Mouse (Mus musculus): Measurements from ENCODE around the gene Pdcd2l.
"Not testable (repeated sequence)": the region's sequence is repeated elsewhere in the genome, so short reads cannot be mapped to it uniquely, and the experiment has no call there.

The Pdcd2l gene

DNA sequence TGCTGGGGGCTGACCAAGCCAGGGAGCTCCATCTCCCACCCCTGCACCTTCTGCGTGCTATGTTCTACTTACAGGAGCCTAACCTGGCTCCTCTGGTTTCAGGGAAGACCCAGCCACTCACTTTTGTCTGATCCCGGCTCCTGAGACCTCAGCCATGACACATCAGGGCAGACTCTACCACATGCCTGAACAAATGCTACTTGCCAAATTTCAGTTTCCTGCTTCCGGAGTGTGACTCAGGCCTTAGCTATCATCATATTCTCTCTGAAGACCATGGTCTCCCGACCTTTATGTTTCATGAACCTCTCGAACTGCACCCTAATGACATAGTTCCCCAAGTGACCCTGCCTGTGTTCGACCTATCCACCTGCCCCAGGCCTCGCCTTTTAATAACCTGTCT lies 16.8 kb upstream of the Pdcd2l start:
- no peak for DNase-seq (ENCODE audit: low spot score)

DNA sequence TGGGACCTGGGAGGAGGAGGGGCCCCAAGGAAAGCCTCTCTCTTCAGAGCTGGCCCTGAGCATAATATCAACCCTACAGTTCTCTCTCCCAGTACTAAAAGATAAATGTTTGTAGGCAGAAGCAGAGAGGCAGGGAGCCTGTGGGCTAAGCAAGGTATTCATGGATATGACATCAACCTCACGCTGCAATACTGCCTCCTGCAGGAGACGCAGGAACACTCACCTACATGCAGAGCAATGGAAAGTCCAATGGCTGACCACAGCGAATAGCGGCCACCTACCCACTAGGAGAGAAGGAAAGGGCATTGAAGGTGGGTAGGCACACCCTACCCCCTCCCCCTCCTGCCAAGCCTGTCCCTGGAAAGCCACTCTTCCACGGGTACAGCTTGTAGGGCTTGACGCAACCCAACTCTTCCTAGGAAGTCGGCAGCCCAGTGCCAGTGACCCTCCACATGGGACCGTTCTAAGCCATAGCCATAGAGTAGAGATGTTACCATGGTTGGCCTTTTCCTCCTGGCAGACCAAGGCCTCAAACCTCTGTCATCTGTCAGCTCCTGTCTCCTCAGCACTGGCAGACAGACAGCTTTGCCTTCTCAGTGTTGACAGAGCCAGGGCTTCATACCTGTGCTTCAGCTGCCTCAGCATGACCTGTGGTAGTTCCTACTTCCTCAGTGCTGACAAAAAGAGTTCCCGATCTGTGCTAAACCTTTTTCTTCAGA lies 11.7 kb upstream of the Pdcd2l start:
- DNase-seq (ENCODE audit: low spot score), result no peak

DNA sequence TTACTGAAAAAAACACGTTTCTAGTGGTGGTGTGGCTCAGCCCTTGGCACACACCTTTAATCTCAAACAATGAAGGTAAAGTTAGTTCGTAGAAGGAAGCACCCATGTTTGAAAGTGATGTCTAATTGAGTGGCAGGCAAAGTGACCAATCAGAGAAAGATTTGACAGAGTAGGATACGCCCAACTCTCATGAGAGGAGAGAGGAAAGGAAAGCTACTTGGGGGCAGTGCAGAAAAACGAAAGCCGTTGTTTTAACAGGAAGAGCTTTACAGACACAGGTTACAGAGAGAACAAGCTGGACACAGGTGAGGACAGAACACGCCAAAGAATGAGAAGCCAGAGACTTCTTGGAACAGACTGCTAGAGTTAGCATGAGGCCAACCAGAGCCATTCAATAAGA lies 9.9 kb upstream of the Pdcd2l start:
- DNase-seq (ENCODE audit: low spot score), result no peak

DNA sequence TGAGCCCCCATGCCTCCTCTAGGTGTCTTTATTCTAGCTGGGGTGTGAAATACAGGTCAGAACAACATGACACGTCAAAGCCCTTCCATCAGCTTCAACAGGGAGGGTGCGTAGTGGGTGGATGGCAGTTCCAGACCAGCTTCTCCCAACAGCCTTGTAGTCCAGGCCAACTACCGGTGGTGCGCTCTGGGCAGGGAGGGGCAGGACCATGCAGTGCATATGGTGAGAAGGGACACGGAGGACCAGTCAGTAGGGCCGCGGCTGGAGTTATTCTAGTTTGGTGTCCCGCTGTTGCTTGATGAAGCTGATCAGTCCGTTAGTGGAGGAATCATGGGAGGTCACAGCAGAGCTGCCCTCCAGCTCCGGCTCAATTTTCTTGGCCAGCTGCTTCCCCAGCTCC lies 5.7 kb upstream of the Pdcd2l start:
- not testable (repeated sequence) for DNase-seq (ENCODE audit: low spot score)

DNA sequence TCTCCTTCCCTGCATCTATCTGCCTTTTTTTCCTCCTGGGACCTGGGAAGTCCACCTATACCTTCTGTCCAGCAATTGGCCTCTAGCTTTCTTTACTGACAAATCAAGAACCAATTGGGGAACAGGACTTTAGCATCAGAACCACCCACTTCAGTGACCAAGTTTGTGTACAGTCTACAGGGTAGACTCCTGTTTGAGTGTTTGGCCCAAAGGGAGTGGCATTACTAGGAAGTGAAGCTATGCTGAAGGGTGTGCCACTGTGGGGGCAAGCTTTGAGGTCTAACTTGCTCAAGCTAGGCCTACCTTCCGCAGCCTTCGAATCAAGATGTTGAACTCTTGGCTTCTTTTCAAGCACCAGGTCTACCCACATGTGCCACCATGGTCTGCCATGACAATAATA lies 4.4 kb upstream of the Pdcd2l start:
- no peak for DNase-seq (ENCODE audit: low spot score)

DNA sequence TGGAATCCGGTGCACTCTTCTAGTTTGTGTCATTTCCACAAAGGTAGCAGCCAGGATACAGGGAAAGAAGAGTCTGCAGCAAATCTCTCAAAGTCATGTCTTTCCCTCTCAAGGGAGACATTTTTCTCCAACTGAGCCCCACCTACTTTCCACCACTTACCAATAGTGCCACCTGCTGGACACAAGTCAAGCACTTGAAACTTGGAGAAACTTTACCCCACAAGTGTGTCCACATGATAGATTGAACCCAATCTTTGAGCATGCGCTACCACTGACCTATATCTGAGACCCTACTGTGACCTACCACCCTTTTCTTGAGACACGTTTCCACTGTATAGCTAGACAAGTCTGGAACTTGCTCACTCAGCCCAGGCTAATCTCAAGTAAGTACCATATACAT lies 1.9 kb upstream of the Pdcd2l start:
- DNase-seq (ENCODE audit: low spot score), result no peak

DNA sequence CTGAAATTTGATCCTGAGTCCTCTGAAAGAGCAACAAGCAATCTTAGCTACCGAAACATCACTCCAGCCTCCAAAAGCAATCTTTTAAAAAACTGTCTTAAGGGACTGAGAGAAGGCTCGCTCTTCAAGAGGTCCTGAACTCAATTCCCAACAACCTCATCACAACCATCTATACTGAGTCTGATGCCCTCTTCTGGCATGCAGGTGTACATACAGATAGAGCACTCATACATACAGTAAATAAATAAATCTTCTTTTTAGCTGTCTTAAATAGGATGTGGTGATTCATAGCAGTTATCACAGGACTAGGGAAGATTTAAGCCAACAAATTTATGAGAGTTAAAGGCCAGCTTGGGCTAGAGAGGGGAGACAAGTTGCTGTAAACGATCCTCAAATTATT lies 829 bp downstream of the Pdcd2l start:
- no peak for DNase-seq (ENCODE audit: low spot score)

DNA sequence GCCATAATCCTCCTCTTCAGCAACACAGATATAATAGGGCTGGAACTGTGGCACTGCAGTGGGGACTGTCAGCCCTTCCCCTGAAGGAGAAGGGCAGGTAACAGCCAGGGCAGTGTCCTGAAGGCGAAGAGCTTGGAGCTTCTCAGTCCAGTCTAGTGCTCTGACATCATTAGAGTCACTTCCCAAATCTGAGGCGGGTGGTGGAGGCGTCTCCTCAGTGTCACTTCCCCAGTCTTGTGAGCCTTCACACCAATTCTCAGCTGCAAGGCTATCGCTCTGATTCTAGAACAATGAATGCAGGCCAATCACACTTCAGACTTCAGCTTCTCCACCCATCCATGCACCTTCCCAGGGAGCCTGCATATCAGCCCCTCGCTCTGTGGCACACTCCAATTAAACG lies 3.6 kb downstream of the Pdcd2l start:
- DNase-seq (ENCODE audit: low spot score), result no peak

DNA sequence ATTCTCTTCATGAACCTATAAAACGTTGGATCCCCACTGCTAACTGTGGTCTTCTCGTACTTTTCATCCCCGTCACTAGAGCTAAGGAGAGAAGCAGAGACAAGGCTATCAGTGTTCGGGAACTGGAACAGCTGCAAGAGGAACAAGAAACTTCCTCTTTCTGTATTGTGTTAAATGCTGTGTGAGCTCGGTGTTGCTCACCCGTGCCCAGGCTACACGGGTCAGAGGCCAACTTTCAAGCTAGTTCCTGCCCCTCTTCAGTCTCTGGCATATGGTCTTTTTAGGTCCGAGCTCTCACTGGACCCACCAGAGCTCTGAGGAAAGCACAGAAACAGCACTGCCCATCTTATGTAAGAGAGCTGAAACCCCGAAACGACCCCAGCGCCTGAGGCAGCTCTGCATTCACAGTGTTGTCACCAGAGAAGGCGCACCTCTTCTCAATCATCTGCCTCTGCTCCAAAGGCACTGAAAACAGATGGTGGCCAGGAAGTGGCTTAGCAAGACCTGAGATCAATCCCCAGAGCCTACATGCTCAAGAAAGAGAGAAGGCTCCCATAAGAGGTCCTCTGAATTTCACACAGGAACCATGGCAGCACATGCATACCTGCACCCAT lies 7.0 kb downstream of the Pdcd2l start:
- DNase-seq (ENCODE audit: low spot score), result no peak

DNA sequence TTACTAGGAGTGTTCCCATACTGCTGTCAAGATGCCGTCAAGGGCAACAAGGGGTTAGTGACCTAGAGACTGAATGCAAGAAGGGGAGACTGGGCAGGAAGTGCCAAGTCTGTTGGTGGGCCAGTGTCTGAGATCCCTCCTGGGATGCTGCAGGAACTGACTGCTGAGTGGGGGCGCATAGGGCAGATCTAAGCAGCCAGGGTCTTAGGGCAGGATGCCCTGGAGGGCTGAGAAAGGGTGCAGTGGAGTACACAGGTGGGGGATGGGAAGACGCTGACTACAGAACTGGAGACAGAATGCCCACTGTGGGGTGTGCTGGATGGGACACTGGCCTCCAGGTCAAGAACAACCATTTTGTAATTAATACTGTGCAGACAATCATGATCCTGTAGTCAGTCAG lies 12.7 kb downstream of the Pdcd2l start:
- no peak for DNase-seq (ENCODE audit: low spot score)

DNA sequence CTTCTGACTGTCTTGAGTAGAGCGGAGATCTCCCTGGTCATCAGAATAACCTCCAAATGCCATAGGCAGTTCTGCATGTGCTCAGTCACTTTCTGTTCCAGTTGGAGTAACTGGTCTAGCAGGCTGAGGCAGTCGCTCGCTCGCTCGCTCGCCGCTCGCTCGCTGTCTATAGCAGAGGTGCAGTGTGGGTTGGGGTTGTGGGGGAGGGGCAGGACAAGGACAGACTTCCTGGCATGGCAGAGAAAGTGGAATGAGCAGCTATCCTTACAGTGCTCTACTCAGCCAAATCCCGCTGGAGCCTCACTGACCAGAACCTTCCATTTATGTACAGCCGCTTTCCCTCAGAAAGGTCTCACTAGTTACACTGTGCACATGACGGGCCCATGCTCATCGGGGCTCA lies 13.1 kb downstream of the Pdcd2l start:
- DNase-seq (ENCODE audit: low spot score), result no peak

DNA sequence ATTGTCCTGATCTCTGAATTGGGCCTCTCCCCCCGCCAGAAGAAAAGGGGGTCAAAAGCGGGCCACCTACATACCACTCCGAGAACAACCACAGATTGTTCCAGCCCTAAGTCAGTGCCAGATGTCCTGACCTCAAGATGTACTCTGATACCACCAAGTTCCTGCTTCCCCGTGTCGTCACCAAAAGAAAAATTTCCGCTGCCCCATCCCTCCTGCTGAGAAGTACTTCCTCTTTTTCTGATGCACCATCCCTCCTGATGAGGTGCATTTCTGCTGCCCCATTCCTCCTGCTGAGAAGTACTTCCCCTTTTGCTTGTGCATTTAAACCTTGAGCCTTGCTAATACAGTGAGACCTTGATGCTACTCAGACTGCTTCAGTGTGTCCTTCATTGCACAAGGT lies 20.2 kb downstream of the Pdcd2l start:
- not testable (repeated sequence) for DNase-seq (ENCODE audit: low spot score)

DNA sequence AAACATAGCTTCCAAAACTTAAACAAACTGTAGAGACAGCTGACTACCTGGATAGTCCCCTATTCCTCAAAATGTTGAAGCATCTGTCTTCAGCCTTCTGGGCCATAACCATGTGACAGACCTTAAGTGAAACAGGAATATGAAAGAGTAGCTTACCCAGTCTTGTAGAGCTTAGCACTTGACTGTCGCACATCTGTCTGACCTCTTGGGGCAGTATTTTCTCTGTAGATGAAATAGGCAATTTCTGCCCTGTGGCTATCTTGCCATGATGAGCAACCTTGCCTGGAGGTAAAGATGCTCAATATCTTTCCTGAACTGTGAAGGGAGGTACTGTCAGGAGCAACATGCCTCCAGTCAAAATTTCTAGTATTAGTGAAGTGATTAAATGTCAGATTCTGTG lies 24.2 kb downstream of the Pdcd2l start:
- DNase-seq (ENCODE audit: low spot score), result no peak

DNA sequence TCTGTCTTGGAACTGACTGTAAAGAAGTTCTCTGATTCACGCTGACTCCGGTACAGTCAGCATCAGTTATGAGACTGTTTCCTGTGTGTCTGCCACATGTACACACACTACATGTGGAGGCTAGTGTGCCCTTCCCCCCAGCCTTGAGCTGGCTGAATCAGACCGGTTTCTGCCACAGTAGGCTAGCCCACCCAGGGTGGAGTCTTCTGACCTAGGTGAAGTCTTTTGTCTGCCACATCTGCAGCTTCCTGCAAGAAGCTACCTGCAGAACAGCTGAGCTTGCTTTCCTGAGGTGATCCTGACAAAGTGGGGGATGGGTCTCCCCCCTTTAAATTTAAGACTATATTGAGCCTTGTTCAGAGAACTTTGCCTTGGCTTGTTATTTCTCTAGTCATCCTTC lies 27.0 kb downstream of the Pdcd2l start, which contains the start of gene Uba2:
Uba2 (minus strand) TSS at position 146 of the 400 bp plus-strand sequence.
- DNase-seq (ENCODE audit: low spot score), result peak; percentile 24

DNA sequence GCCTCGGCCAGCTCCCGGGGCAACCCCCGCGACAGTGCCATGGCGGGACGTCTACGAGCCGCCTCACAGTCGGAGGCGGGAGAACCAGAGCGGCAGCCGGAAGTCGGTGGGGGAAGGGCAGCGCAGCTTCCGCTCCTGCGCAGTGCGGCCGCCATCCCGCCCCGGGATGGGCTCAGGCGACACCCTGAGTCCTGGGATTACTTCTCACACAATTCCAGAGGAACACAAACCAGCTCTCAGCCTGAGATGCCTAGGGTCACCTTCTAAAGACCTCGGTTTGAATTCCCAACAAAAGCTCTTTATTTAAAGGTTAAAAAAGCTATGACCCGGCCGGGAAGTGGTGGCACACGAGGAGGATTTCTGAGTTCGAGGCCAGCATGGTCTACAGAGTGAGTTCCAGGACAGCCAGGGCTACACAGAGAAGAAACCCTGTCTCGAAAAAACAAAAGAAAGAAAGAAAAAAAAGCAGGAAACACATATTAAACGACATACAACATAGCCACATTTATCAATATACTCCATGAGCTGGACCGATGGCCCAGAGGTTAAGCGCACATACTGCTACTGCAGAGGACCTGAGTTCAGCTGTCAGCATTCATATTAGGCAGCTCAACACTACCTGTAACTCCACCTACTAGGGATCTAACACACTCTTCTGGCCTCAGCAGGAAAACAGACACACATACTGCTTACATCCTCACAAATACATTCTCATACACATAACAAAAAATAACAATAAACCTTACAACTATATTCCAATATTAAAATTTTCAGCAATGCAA lies 27.8 kb downstream of the Pdcd2l start:
- DNase-seq (ENCODE audit: low spot score), result peak; percentile 88

DNA sequence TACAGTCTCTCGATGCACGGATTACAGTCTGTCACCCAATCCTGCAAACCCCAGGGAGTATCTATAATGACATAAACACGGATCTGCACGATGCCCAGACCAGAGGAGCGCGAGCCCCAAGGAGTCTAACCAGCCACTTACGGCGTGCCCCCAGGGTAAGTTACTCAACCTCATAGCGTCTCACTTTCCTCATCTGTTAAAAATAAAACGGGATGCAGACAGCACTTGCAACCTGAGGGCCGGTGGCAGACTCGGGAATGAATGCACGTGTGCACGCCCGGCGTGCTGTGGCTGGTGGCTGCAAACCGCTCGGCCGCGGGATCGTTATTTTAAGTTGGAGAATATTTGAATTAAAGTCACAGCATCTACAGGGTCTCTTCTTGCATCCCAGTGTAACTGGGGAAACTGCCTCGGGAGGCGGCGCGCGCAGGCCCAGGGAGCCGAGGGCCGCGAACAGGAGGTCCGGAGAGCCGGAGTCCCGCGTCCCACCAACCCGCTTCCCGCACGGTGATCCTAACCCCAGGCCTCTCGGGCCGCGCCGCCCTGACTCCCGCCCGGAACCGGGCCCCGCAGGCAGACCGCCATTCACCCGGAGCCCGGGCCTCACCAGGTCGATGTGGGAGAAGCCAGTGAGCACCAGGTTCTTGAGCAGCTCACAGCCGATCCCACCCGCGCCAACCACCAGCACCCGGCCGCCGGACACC lies 28.5 kb downstream of the Pdcd2l start:
- DNase-seq (ENCODE audit: low spot score), result no peak

DNA sequence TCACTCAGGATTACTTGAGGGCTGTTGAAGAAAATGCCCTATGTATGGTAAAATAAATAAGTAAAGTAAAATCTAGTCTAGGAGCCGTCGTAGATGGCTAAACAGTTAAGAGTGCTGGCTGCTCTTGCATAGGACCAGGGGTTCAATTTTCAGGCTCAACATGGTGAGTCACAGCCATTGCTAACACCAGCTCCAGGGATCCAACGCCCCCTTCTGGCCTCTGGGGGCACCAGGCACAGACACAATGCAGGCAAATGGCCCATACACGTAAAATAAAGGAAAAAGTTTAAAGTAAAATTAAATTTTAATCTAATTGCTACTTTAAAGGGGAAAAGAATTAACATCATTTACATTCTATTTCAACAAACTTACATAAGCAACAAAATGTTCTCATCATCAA lies 29.6 kb downstream of the Pdcd2l start:
- no peak for DNase-seq (ENCODE audit: low spot score)

DNA sequence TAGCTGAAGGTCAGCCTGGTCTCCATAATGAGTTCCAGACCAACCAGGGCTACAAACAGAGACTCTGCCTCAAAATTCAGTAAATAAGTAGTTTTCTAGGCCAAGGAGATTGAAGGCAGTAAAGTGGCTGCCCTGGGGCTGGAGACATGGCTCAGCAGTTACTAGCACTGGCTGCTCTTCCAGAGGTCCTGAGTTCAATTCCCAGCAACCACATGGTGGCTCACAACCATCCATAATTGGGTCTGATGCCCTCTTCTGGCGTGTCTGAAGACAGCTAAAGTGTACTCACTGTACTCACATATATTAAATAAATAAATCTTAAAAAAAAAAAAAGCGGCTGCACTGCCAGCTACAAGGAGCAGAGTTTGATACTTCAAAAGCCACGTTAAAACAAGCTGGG lies 30.5 kb downstream of the Pdcd2l start:
- no peak for DNase-seq (ENCODE audit: low spot score)

DNA sequence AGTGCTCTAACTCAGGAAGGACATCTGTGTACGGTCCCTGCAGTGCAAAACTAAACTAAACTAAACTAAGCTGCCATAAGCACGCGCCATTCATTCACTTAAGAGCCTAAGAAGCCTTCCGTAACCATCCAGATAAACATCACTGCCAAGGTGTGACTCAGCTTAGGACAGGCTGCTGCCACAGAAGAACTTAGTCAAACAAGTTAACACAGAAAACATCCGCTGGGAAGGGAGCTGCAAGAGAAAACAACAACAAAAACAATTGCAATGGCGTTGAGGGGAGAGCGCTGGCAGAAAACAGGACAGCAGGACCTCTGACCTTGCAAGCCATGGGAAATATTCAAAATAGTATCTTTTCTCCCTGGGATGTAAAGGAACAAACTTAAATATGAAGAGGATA lies 31.8 kb downstream of the Pdcd2l start:
- no peak for DNase-seq (ENCODE audit: low spot score)

DNA sequence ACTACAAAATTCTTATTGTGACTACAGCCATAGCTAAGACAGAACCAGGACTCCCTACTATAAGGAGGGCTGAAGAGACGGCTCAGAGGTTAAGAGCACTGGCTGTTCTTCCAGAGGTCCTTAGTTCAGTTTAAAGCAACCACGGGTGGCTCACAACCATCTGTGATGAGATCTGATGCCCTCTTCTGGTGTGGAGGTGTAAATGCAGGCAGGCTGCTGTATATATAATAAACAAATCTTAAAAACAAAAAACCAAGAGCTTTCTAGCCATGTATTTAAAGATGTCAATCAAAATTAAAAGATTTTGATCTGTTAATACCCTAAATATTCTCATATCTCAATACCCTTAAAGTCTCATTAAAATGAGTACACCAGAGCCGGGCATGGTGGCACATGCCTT lies 37.3 kb downstream of the Pdcd2l start:
- DNase-seq (ENCODE audit: low spot score), result no peak

DNA sequence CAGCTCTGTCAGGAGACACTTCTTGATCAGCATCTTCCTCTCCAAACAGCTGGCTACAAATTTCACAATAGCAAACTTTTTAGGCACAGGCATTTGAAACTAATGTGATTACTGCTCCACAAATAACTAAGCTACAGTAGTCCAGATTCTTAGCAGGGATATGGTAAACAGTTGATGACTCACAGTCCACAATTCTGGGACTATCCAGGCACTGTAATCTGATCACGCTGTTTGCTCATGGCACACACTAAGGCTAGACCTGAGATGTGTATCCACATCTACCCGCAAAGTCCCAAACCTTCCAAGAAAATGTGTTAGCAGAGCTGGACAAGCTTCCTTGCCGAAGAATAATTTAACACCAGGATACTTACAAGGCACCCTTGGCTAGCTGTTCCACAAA lies 38.5 kb downstream of the Pdcd2l start:
- no peak for DNase-seq (ENCODE audit: low spot score)

DNA sequence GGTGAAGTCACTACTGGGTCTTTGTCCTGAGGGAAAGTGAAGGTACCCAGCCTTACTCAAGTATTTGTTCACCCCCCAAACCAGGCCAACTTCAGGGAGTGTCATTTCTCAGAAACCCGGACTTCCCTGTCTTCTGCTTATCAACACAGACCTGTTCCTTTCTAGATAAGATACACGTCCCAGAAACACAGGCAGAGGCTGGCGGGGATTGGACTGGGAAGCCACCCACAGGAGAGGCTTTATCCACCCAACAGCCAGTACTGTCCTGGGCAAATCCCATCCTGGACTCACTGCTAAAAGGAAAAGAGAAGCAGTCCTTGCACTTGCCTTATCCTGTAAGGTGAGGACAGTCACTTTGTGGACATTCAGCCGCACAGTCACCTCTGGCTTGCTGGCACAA lies 49.3 kb downstream of the Pdcd2l start:
- no peak for DNase-seq (ENCODE audit: low spot score)

DNA sequence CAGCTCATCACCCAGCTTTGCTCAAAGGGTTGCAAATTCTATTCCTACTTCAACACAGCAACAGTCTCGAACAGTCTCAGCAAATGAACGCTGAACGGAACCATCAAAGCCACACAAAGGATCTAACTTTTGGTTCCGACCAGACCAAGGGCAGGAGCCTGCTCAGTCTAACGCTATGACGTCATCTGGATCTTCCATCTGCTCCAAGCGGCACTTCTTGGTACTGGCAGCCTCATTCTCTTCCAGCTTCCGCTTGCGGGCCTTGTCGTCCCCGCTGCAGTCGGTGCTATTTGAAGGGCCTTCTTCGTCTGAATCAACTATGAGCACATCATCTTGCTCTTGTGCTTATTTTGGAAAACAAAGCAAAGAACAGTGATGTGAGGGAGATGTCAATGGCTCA lies 55.3 kb downstream of the Pdcd2l start:
- DNase-seq (ENCODE audit: low spot score), result no peak

Measured in yolk sac, embryonic 10.5 days (tissue).